Comparison of ENCODE assay signal across 8 mouse cellular contexts in the genomic region with DNA sequence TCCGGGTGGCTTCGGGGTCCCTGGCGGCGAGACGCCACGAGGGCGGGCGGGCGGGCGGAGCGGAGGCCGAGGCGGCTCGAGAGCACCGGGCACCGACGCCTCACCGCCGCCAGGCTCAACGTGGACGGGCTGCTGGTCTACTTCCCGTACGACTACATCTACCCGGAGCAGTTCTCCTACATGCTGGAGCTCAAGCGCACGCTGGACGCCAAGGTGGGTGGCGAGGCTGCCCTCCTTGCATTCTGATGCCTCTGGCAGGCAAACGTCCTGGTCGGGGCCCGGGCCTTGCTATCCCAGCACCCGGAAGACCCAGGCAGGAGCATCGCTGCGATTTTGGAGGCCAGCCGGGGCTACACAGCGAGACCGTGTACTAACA. TPM values are rescaled to one million over a fixed set of nuclear protein-coding genes. Genes with fewer than 3 reads are reported as not detected.
A peak's percentile ranks its signal among the peaks of the same experiment; 100 is the strongest.
DNase-seq lines count a peak whose midpoint lies in the region; ATAC-seq and TF ChIP-seq lines count a peak whose summit lies in the region.

No protein-coding gene starts in this region.

- H3K27me3 ChIP-seq in heart, embryonic 10.5 days (ENCODE audit: insufficient read depth, poor library complexity, severe bottlenecking): no peaks in the 10 kb centered on the region
- no peaks in the 10 kb centered on the region for H3K27me3 ChIP-seq in E14TG2a.4 (ENCODE audit: insufficient read depth, low read length)
- no peaks in the 10 kb centered on the region for H3K27me3 ChIP-seq in embryonic facial prominence, embryonic 12.5 days
- H3K27me3 ChIP-seq in hindbrain, postnatal 0 days (ENCODE audit: insufficient read depth, low read length): no peaks in the 10 kb centered on the region
- H3K27me3 ChIP-seq in midbrain, embryonic 13.5 days: no peaks in the 10 kb centered on the region

- no peaks in the 10 kb centered on the region for H3K9me3 ChIP-seq in heart, embryonic 10.5 days
- no peaks in the 10 kb centered on the region for H3K9me3 ChIP-seq in E14TG2a.4 (ENCODE audit: low read length)
- no peaks in the 10 kb centered on the region for H3K9me3 ChIP-seq in embryonic facial prominence, embryonic 12.5 days
- H3K9me3 ChIP-seq in hindbrain, postnatal 0 days (ENCODE audit: low read length): no peaks in the 10 kb centered on the region
- H3K9me3 ChIP-seq in midbrain, embryonic 13.5 days: no peaks in the 10 kb centered on the region

- peak overlapping the region; percentile 91 for H3K4me3 ChIP-seq in heart, embryonic 10.5 days
- peak overlapping the region; percentile 95 for H3K4me3 ChIP-seq in E14TG2a.4 (replicated peaks; ENCODE audit: low read length)
- H3K4me3 ChIP-seq in embryonic facial prominence, embryonic 12.5 days: peak overlapping the region; percentile 94
- peak overlapping the region; percentile 87 for H3K4me3 ChIP-seq in hindbrain, postnatal 0 days (ENCODE audit: low read length)
- H3K4me3 ChIP-seq in midbrain, embryonic 13.5 days (replicated peaks): peak overlapping the region; percentile 76

- H3K9ac ChIP-seq in embryonic facial prominence, embryonic 12.5 days: peak overlapping the region; percentile 91
- peak overlapping the region; percentile 76 for H3K9ac ChIP-seq in hindbrain, postnatal 0 days (replicated peaks; ENCODE audit: low read length)
- peak overlapping the region; percentile 83 for H3K9ac ChIP-seq in midbrain, embryonic 13.5 days (replicated peaks)

- peaks cover 60% of the 10 kb centered on the region for H3K36me3 ChIP-seq in heart, embryonic 10.5 days
- H3K36me3 ChIP-seq in E14TG2a.4 (ENCODE audit: insufficient read depth, low read length): peaks cover 41% of the 10 kb centered on the region
- H3K36me3 ChIP-seq in embryonic facial prominence, embryonic 12.5 days: peaks cover 36% of the 10 kb centered on the region
- H3K36me3 ChIP-seq in hindbrain, postnatal 0 days (ENCODE audit: insufficient read depth, low read length): peaks cover 24% of the 10 kb centered on the region
- H3K36me3 ChIP-seq in midbrain, embryonic 13.5 days: peaks cover 34% of the 10 kb centered on the region

- peak; percentile 83 for DNase-seq in heart, embryonic 10.5 days (ENCODE audit: low spot score)
- DNase-seq in heart, postnatal 10 days: no peak
- DNase-seq in hindbrain, postnatal 0 days (ENCODE audit: low spot score): peak; percentile 28
- DNase-seq in ovary, adult 18-20 months (ENCODE audit: low spot score): no peak
- no peak for DNase-seq in gastrocnemius, postnatal 25 days

- peak overlapping the region; percentile 84 for H3K27ac ChIP-seq in heart, embryonic 10.5 days
- H3K27ac ChIP-seq in embryonic facial prominence, embryonic 12.5 days: peak overlapping the region; percentile 64; the same call in 1 of the 2 replicates
- H3K27ac ChIP-seq in hindbrain, postnatal 0 days: peak overlapping the region; percentile 73
- H3K27ac ChIP-seq in midbrain, embryonic 13.5 days: peak overlapping the region; percentile 69

- peaks cover 20% of the 10 kb centered on the region; the same call in 1 of the 2 replicates for H3K4me1 ChIP-seq in heart, embryonic 10.5 days
- peaks cover 53% of the 10 kb centered on the region for H3K4me1 ChIP-seq in E14TG2a.4 (replicated peaks; ENCODE audit: low read depth, low read length)
- peaks cover 12% of the 10 kb centered on the region for H3K4me1 ChIP-seq in embryonic facial prominence, embryonic 12.5 days
- no peaks in the 10 kb centered on the region; the same call in 1 of the 2 replicates for H3K4me1 ChIP-seq in hindbrain, postnatal 0 days (ENCODE audit: insufficient read depth, low read length)
- peaks cover 20% of the 10 kb centered on the region for H3K4me1 ChIP-seq in midbrain, embryonic 13.5 days (replicated peaks)

- TF ChIP-seq CTCF in E14TG2a.4 (conservative IDR thresholded peaks at IDR 0.05; ENCODE audit: low read length): no peak
- no peak for TF ChIP-seq CTCF in hindbrain, postnatal 0 days (IDR thresholded peaks at IDR 0.05; ENCODE audit: low read depth)

- intact Hi-C loops in heart, postnatal 10 days (cut with DNase I): no loop called here

- ATAC-seq in embryonic facial prominence, embryonic 12.5 days (ENCODE audit: insufficient number of reproducible peaks, insufficient read depth, low FRiP score, low TSS enrichment): peak; percentile 47; the same call in 1 of the 2 replicates
- peak; percentile 68 for ATAC-seq in hindbrain, postnatal 0 days
- peak; percentile 71 for ATAC-seq in midbrain, embryonic 13.5 days

- WGBS in heart, embryonic 10.5 days: 0% methylated on average over 30 of the region's 37 CpGs
- under 1% methylated on average over 22 of the region's 37 CpGs for WGBS in embryonic facial prominence, embryonic 12.5 days
- 2% methylated on average over 31 of the region's 37 CpGs for WGBS in hindbrain, postnatal 0 days
- WGBS in midbrain, embryonic 13.5 days: 1% methylated on average over 20 of the region's 37 CpGs

- peak overlapping the region; percentile 88 for H3K4me2 ChIP-seq in embryonic facial prominence, embryonic 12.5 days (replicated peaks)
- H3K4me2 ChIP-seq in hindbrain, postnatal 0 days (ENCODE audit: low read depth, low read length): peak overlapping the region; percentile 84
- H3K4me2 ChIP-seq in midbrain, embryonic 13.5 days (replicated peaks): peak overlapping the region; percentile 92

RNA-seq across cellular contexts. Expression of a gene that starts 0.3 kb away (rescaled TPM):
- polyA plus RNA-seq in heart, embryonic 10.5 days (2016; fragmentation: Nextera tagmentation; extraction: Ambion mirVana): 19.2 and 19.3 TPM in 2 replicates
- 10 to 100 TPM; 10.3 to 12.3 TPM for total RNA-seq in heart, postnatal 10 days (2021)
- 19.9 and 23.2 TPM in 2 replicates for polyA plus RNA-seq in embryonic facial prominence, embryonic 12.5 days (2016; fragmentation: Nextera tagmentation; extraction: Ambion mirVana)
- total RNA-seq in hindbrain, postnatal 0 days (2014; rRNA removed): 57.3 and 65.1 TPM in 2 replicates
- polyA plus RNA-seq in hindbrain, postnatal 0 days (2015; fragmentation: Nextera tagmentation; extraction: Ambion mirVana): 18.6 and 19.9 TPM in 2 replicates
- 27.6 and 28.9 TPM in 2 replicates for polyA plus RNA-seq in midbrain, embryonic 13.5 days (2015; fragmentation: Nextera tagmentation; extraction: Ambion mirVana)
- total RNA-seq in gastrocnemius, postnatal 25 days (2021): 1 to 10 TPM; 7.8 to 8.8 TPM

RNA-seq across cellular contexts. Expression of a gene that starts 21.8 kb away (rescaled TPM):
- 4.4 and 5.8 TPM in 2 replicates for polyA plus RNA-seq in heart, embryonic 10.5 days (2016; fragmentation: Nextera tagmentation; extraction: Ambion mirVana)
- under 1 TPM; 0.26 to 0.55 TPM for total RNA-seq in heart, postnatal 10 days (2021)
- 10.6 and 10.7 TPM in 2 replicates for polyA plus RNA-seq in embryonic facial prominence, embryonic 12.5 days (2016; fragmentation: Nextera tagmentation; extraction: Ambion mirVana)
- 2.3 and 2.9 TPM in 2 replicates for total RNA-seq in hindbrain, postnatal 0 days (2014; rRNA removed)
- polyA plus RNA-seq in hindbrain, postnatal 0 days (2015; fragmentation: Nextera tagmentation; extraction: Ambion mirVana): 1.7 and 2.7 TPM in 2 replicates
- 1.1 and 1.2 TPM in 2 replicates for polyA plus RNA-seq in midbrain, embryonic 13.5 days (2015; fragmentation: Nextera tagmentation; extraction: Ambion mirVana)
- total RNA-seq in gastrocnemius, postnatal 25 days (2021): under 1 TPM in 1 of 2 experiments, not detected in 1; 0.43 TPM

RNA-seq across cellular contexts. Expression of a gene that starts 22.4 kb away (rescaled TPM):
- 3.6 and 9.8 TPM in 2 replicates for polyA plus RNA-seq in heart, embryonic 10.5 days (2016; fragmentation: Nextera tagmentation; extraction: Ambion mirVana)
- 1,000 to 10,000 TPM; 3,255 to 3,362 TPM for total RNA-seq in heart, postnatal 10 days (2021)
- polyA plus RNA-seq in embryonic facial prominence, embryonic 12.5 days (2016; fragmentation: Nextera tagmentation; extraction: Ambion mirVana): 0.52 TPM in 1 of 2 replicates, not detected in the other
- 3.9 and 27.4 TPM in 2 replicates for total RNA-seq in hindbrain, postnatal 0 days (2014; rRNA removed)
- polyA plus RNA-seq in hindbrain, postnatal 0 days (2015; fragmentation: Nextera tagmentation; extraction: Ambion mirVana): 0.14 and 0.30 TPM in 2 replicates
- polyA plus RNA-seq in midbrain, embryonic 13.5 days (2015; fragmentation: Nextera tagmentation; extraction: Ambion mirVana): 0.07 TPM in 1 of 2 replicates, not detected in the other
- total RNA-seq in gastrocnemius, postnatal 25 days (2021): over 10,000 TPM; 37,777 to 44,473 TPM

RNA-seq across cellular contexts. Expression of a gene that starts 22.6 kb away (rescaled TPM):
- polyA plus RNA-seq in heart, embryonic 10.5 days (2016; fragmentation: Nextera tagmentation; extraction: Ambion mirVana): 12.0 and 16.2 TPM in 2 replicates
- total RNA-seq in heart, postnatal 10 days (2021): 10 to 100 TPM; 23.1 to 40.1 TPM
- polyA plus RNA-seq in embryonic facial prominence, embryonic 12.5 days (2016; fragmentation: Nextera tagmentation; extraction: Ambion mirVana): 7.3 and 8.1 TPM in 2 replicates
- 0.68 and 1.0 TPM in 2 replicates for total RNA-seq in hindbrain, postnatal 0 days (2014; rRNA removed)
- polyA plus RNA-seq in hindbrain, postnatal 0 days (2015; fragmentation: Nextera tagmentation; extraction: Ambion mirVana): 1.0 and 1.2 TPM in 2 replicates
- polyA plus RNA-seq in midbrain, embryonic 13.5 days (2015; fragmentation: Nextera tagmentation; extraction: Ambion mirVana): 1.2 and 2.3 TPM in 2 replicates
- total RNA-seq in gastrocnemius, postnatal 25 days (2021): 1 to 10 TPM; 2.6 TPM

RNA-seq across cellular contexts. Expression of a gene that starts 22.9 kb away (rescaled TPM):
- 23.2 and 27.8 TPM in 2 replicates for polyA plus RNA-seq in heart, embryonic 10.5 days (2016; fragmentation: Nextera tagmentation; extraction: Ambion mirVana)
- total RNA-seq in heart, postnatal 10 days (2021): 10 to 100 TPM in 1 of 2 experiments, 1 to 10 TPM in 1; 8.2 to 11.0 TPM
- polyA plus RNA-seq in embryonic facial prominence, embryonic 12.5 days (2016; fragmentation: Nextera tagmentation; extraction: Ambion mirVana): 27.1 and 28.0 TPM in 2 replicates
- 11.1 and 12.4 TPM in 2 replicates for total RNA-seq in hindbrain, postnatal 0 days (2014; rRNA removed)
- 17.9 and 19.3 TPM in 2 replicates for polyA plus RNA-seq in hindbrain, postnatal 0 days (2015; fragmentation: Nextera tagmentation; extraction: Ambion mirVana)
- 19.6 and 20.4 TPM in 2 replicates for polyA plus RNA-seq in midbrain, embryonic 13.5 days (2015; fragmentation: Nextera tagmentation; extraction: Ambion mirVana)
- total RNA-seq in gastrocnemius, postnatal 25 days (2021): 10 to 100 TPM in 1 of 2 experiments, 1 to 10 TPM in 1; 8.5 to 10.1 TPM

Comparison
In these comparisons a context has a peak if more than half of its experiments do, and no peak if none do; other contexts are left out.
1. DNase-seq: peak in heart, embryonic 10.5 days (single experiment) and hindbrain, postnatal 0 days (single experiment); none in heart, postnatal 10 days (0 of 2), ovary, adult 18-20 months (single experiment) and gastrocnemius, postnatal 25 days (single experiment).
2. Peak in every context shown above with its lines, with median percentiles within 50 percentile points of each other: H3K27ac ChIP-seq, H3K4me3 ChIP-seq, ATAC-seq, H3K4me2 ChIP-seq and H3K9ac ChIP-seq.